Mouse (Mus musculus): ENCODE results near the gene Mrpl42. TPM values are rescaled to one million over a fixed set of nuclear protein-coding genes. Genes with fewer than 3 reads are reported as not detected.

The Mrpl42 gene
- polyA plus RNA-seq, 1 experiment, result 749 TPM

- Histone ChIP-seq H3K27ac (replicated peaks; ENCODE audit: low read depth, low read length) (no peak overlapping the region), H3K4me3 (ENCODE audit: insufficient read depth, low read depth, low read length) (no peak overlapping the region), H3K4me1 (ENCODE audit: control insufficient read depth, insufficient read depth, insufficient read length, low read length) (no peaks in the 10 kb centered on the region)
Measured at GRCm38 (mm10) chr10:95456103-95456502, 45.6 kb downstream of the Mrpl42 start.

- H3K4me1 ChIP-seq (ENCODE audit: control insufficient read depth, insufficient read depth, insufficient read length, low read length), result no peaks in the 10 kb centered on the region
- no peak overlapping the region for H3K27ac ChIP-seq (replicated peaks; ENCODE audit: low read depth, low read length)
- H3K4me3 ChIP-seq (ENCODE audit: insufficient read depth, low read depth, low read length), result no peak overlapping the region
Measured at GRCm38 (mm10) chr10:95453282-95453681, 48.5 kb downstream of the Mrpl42 start.

GRCm38 (mm10) chr10:95449033-95449432 is 52.7 kb downstream of the Mrpl42 start:
- no peak overlapping the region for H3K27ac ChIP-seq (replicated peaks; ENCODE audit: low read depth, low read length)
- H3K4me3 ChIP-seq (ENCODE audit: insufficient read depth, low read depth, low read length), result no peak overlapping the region
- no peaks in the 10 kb centered on the region for H3K4me1 ChIP-seq (ENCODE audit: control insufficient read depth, insufficient read depth, insufficient read length, low read length)

- Histone ChIP-seq H3K4me3 (ENCODE audit: insufficient read depth, low read depth, low read length) (no peak overlapping the region), H3K4me1 (ENCODE audit: control insufficient read depth, insufficient read depth, insufficient read length, low read length) (no peaks in the 10 kb centered on the region), H3K27ac (replicated peaks; ENCODE audit: low read depth, low read length) (no peak overlapping the region)
Measured at GRCm38 (mm10) chr10:95447954-95448353, 53.8 kb downstream of the Mrpl42 start.

GRCm38 (mm10) chr10:95445104-95446056 is 56.4 kb downstream of the Mrpl42 start:
- H3K4me1 ChIP-seq (ENCODE audit: control insufficient read depth, insufficient read depth, insufficient read length, low read length), result no peaks in the 10 kb centered on the region
- H3K4me3 ChIP-seq (ENCODE audit: insufficient read depth, low read depth, low read length), result no peak overlapping the region
- no peak overlapping the region for H3K27ac ChIP-seq (replicated peaks; ENCODE audit: low read depth, low read length)

- H3K27ac ChIP-seq (replicated peaks; ENCODE audit: low read depth, low read length), result no peak overlapping the region
- H3K4me3 ChIP-seq (ENCODE audit: insufficient read depth, low read depth, low read length), result no peak overlapping the region
- H3K4me1 ChIP-seq (ENCODE audit: control insufficient read depth, insufficient read depth, insufficient read length, low read length), result no peaks in the 10 kb centered on the region
Measured at GRCm38 (mm10) chr10:95442334-95442733, 59.4 kb downstream of the Mrpl42 start.

GRCm38 (mm10) chr10:95440566-95440965 is 61.2 kb downstream of the Mrpl42 start:
- no peak overlapping the region for H3K27ac ChIP-seq (replicated peaks; ENCODE audit: low read depth, low read length)
- H3K4me1 ChIP-seq (ENCODE audit: control insufficient read depth, insufficient read depth, insufficient read length, low read length), result no peaks in the 10 kb centered on the region
- H3K4me3 ChIP-seq (ENCODE audit: insufficient read depth, low read depth, low read length), result no peak overlapping the region

- no peak overlapping the region for H3K4me3 ChIP-seq (ENCODE audit: insufficient read depth, low read depth, low read length)
- no peaks in the 10 kb centered on the region for H3K4me1 ChIP-seq (ENCODE audit: control insufficient read depth, insufficient read depth, insufficient read length, low read length)
- no peak overlapping the region for H3K27ac ChIP-seq (replicated peaks; ENCODE audit: low read depth, low read length)
Measured at GRCm38 (mm10) chr10:95439718-95440339, 61.9 kb downstream of the Mrpl42 start.

- H3K4me1 ChIP-seq (ENCODE audit: control insufficient read depth, insufficient read depth, insufficient read length, low read length), result no peaks in the 10 kb centered on the region
- no peak overlapping the region for H3K4me3 ChIP-seq (ENCODE audit: insufficient read depth, low read depth, low read length)
- H3K27ac ChIP-seq (replicated peaks; ENCODE audit: low read depth, low read length), result no peak overlapping the region
Measured at GRCm38 (mm10) chr10:95438941-95439340, 62.8 kb downstream of the Mrpl42 start.

Other genes starting within 250 kb of the Mrpl42 start
- gene Cradd, start 177.8 kb downstream of the Mrpl42 start, polyA plus RNA-seq (2012; ENCODE audit: insufficient read depth, insufficient read length, missing spikeins), result 6.2 and 6.5 TPM in 2 replicates
- gene Socs2, start 84.8 kb downstream of the Mrpl42 start, polyA plus RNA-seq (2012; ENCODE audit: insufficient read depth, insufficient read length, missing spikeins), result 2.5 and 3.4 TPM in 2 replicates
- 99.2 and 117 TPM in 2 replicates for gene Ube2n, start 13.2 kb upstream of the Mrpl42 start, polyA plus RNA-seq (2012; ENCODE audit: insufficient read depth, insufficient read length, missing spikeins)
- gene Nudt4, start 62.2 kb upstream of the Mrpl42 start, polyA plus RNA-seq (2012; ENCODE audit: insufficient read depth, insufficient read length, missing spikeins), result 168 and 234 TPM in 2 replicates
- not detected in 2 replicates for gene Anapc15-ps, start 171.5 kb upstream of the Mrpl42 start, polyA plus RNA-seq (2012; ENCODE audit: insufficient read depth, insufficient read length, missing spikeins)

Data from brown adipose tissue, adult 24 weeks (tissue).